Mouse (Mus musculus): ENCODE data around the gene Ect2. TPM values are rescaled to one million over a fixed set of nuclear protein-coding genes. Genes with fewer than 3 reads are reported as not detected.
A peak's percentile ranks its signal among the peaks of the same experiment; 100 is the strongest.

Gene Ect2
- total and polyA plus RNA-seq, 3 experiments = 22.6 to 48.5 (median 31.5) TPM

GRCm38 (mm10) chr3:27161645-27162409 lies 8.1 kb upstream of the Ect2 start:
- H3K27ac ChIP-seq (ENCODE audit: control insufficient read depth, low read depth, low read length) = no peak overlapping the region
- H3K36me3 ChIP-seq (ENCODE audit: control insufficient read depth in 1 of 2, insufficient read depth in 2 of 2, low read length in 2 of 2) = peaks cover 0 to 7% of the 10 kb centered on the region in 2 experiments; a peak in 2 of 4 replicates
- no peak for DNase-seq (ENCODE audit: low read depth, low spot score)
- TF ChIP-seq TAL1 (IDR thresholded peaks at IDR 0.05; ENCODE audit: low read length) (no peak), TBP (IDR thresholded peaks at IDR 0.05; ENCODE audit: low read depth, low read length) (no peak), MAZ (IDR thresholded peaks at IDR 0.05; ENCODE audit: low read depth, low read length) (no peak), MYC (IDR thresholded peaks at IDR 0.05; ENCODE audit: low read depth, low read length) (no peak), KAT2A (conservative IDR thresholded peaks at IDR 0.05; ENCODE audit: low read depth, low read length) (no peak), BHLHE40 (IDR thresholded peaks at IDR 0.05; ENCODE audit: borderline replicate concordance, low read depth, low read length) (no peak), NRF1 (IDR thresholded peaks at IDR 0.05; ENCODE audit: insufficient read depth, low read depth, low read length, poor library complexity, severe bottlenecking) (no peak), SIN3A (IDR thresholded peaks at IDR 0.05; ENCODE audit: low read length) (no peak), MAX (IDR thresholded peaks at IDR 0.05; ENCODE audit: low read length) (0 out of 2 replicates have a peak, but pooled peaks have one; percentile 9)
- H3K27me3 ChIP-seq (ENCODE audit: control insufficient read depth in 1 of 2, insufficient read depth in 2 of 2, low read length in 2 of 2) = peaks cover 0 to 2% of the 10 kb centered on the region in 2 experiments; a peak in 1 of 4 replicates
- no peaks in the 10 kb centered on the region for H3K79me2 ChIP-seq (ENCODE audit: control insufficient read depth, insufficient read depth, low read length, poor library complexity)
- H3K4me3 ChIP-seq (ENCODE audit: control insufficient read depth in 1 of 2, insufficient read depth in 1 of 2, low read depth in 2 of 2, low read length in 2 of 2) = no peak overlapping the region
- H3K9me3 ChIP-seq (replicated peaks; ENCODE audit: insufficient read depth, low read length) = no peaks in the 10 kb centered on the region
- H3K9ac ChIP-seq (ENCODE audit: control insufficient read depth, low read depth, low read length, poor library complexity, severe bottlenecking) = no peak overlapping the region
- H3K4me1 ChIP-seq (ENCODE audit: control insufficient read depth in 1 of 2, insufficient read depth in 2 of 2, low read length in 2 of 2) = peaks cover 4 to 5% of the 10 kb centered on the region in 2 experiments; a peak in 3 of 4 replicates

GRCm38 (mm10) chr3:27158910-27159309 lies 5.2 kb upstream of the Ect2 start:
- no peaks in the 10 kb centered on the region for H3K27me3 ChIP-seq (ENCODE audit: control insufficient read depth in 1 of 2, insufficient read depth in 2 of 2, low read length in 2 of 2)
- DNase-seq (ENCODE audit: low read depth, low spot score) = no peak
- TF ChIP-seq ZKSCAN1 (IDR thresholded peaks at IDR 0.05; ENCODE audit: low read depth, low read length) = no peak
- TF ChIP-seq MAX (IDR thresholded peaks at IDR 0.05; ENCODE audit: low read length) = no peak
- TF ChIP-seq CTCF (IDR thresholded peaks at IDR 0.05 in 2 of 3, conservative IDR thresholded peaks at IDR 0.05 in 1 of 3; ENCODE audit: control insufficient read depth in 1 of 3, insufficient read depth in 1 of 3, low read depth in 2 of 3, low read length in 3 of 3, poor library complexity in 1 of 3, severe bottlenecking in 1 of 3) = no peak
- no peak for TF ChIP-seq ZC3H11A (IDR thresholded peaks at IDR 0.05; ENCODE audit: low read depth, low read length)
- no peak for TF ChIP-seq TCF12 (IDR thresholded peaks at IDR 0.05; ENCODE audit: low read depth, low read length)
- TF ChIP-seq GATA1 (IDR thresholded peaks at IDR 0.05; ENCODE audit: low read depth, low read length) = no peak
- no peak for TF ChIP-seq E2F4 (IDR thresholded peaks at IDR 0.05; ENCODE audit: borderline replicate concordance, low read depth, low read length)
- no peak for TF ChIP-seq HCFC1 (IDR thresholded peaks at IDR 0.05; ENCODE audit: low read depth, low read length)
- no peak for TF ChIP-seq MEF2A (IDR thresholded peaks at IDR 0.05; ENCODE audit: extremely low read depth, insufficient replicate concordance, low read depth, low read length, poor library complexity, severe bottlenecking)
- TF ChIP-seq ZNF384 (IDR thresholded peaks at IDR 0.05; ENCODE audit: low read depth, low read length) = no peak
- TF ChIP-seq EP300 (IDR thresholded peaks at IDR 0.05; ENCODE audit: low read depth in 1 of 2, low read length in 2 of 2) = no peak
- TF ChIP-seq NRF1 (IDR thresholded peaks at IDR 0.05; ENCODE audit: insufficient read depth, low read depth, low read length, poor library complexity, severe bottlenecking) = no peak
- TF ChIP-seq POLR2AphosphoS2 (IDR thresholded peaks at IDR 0.05; ENCODE audit: low read length) = no peak
- TF ChIP-seq USF2 (IDR thresholded peaks at IDR 0.05; ENCODE audit: borderline replicate concordance in 1 of 2, insufficient read depth in 1 of 2, low read depth in 1 of 2, low read length in 2 of 2) = no peak
- no peak for TF ChIP-seq POLR2AphosphoS5 (IDR thresholded peaks at IDR 0.05; ENCODE audit: borderline replicate concordance, low read depth, low read length)
- no peak overlapping the region for H3K9ac ChIP-seq (ENCODE audit: control insufficient read depth, low read depth, low read length, poor library complexity, severe bottlenecking)
- H3K4me3 ChIP-seq (ENCODE audit: control insufficient read depth in 1 of 2, insufficient read depth in 1 of 2, low read depth in 2 of 2, low read length in 2 of 2) = no peak overlapping the region
- H3K9me3 ChIP-seq (replicated peaks; ENCODE audit: insufficient read depth, low read length) = no peaks in the 10 kb centered on the region
- no peaks in the 10 kb centered on the region for H3K79me2 ChIP-seq (ENCODE audit: control insufficient read depth, insufficient read depth, low read length, poor library complexity)
- peaks cover 9 to 19% of the 10 kb centered on the region in 2 experiments for H3K4me1 ChIP-seq (ENCODE audit: control insufficient read depth in 1 of 2, insufficient read depth in 2 of 2, low read length in 2 of 2)
- H3K36me3 ChIP-seq (ENCODE audit: control insufficient read depth in 1 of 2, insufficient read depth in 2 of 2, low read length in 2 of 2) = peaks cover 0 to 23% of the 10 kb centered on the region in 2 experiments; a peak in 2 of 4 replicates
- no peak overlapping the region for H3K27ac ChIP-seq (ENCODE audit: control insufficient read depth, low read depth, low read length)

Data from MEL (cell line).